In the genomic region with DNA sequence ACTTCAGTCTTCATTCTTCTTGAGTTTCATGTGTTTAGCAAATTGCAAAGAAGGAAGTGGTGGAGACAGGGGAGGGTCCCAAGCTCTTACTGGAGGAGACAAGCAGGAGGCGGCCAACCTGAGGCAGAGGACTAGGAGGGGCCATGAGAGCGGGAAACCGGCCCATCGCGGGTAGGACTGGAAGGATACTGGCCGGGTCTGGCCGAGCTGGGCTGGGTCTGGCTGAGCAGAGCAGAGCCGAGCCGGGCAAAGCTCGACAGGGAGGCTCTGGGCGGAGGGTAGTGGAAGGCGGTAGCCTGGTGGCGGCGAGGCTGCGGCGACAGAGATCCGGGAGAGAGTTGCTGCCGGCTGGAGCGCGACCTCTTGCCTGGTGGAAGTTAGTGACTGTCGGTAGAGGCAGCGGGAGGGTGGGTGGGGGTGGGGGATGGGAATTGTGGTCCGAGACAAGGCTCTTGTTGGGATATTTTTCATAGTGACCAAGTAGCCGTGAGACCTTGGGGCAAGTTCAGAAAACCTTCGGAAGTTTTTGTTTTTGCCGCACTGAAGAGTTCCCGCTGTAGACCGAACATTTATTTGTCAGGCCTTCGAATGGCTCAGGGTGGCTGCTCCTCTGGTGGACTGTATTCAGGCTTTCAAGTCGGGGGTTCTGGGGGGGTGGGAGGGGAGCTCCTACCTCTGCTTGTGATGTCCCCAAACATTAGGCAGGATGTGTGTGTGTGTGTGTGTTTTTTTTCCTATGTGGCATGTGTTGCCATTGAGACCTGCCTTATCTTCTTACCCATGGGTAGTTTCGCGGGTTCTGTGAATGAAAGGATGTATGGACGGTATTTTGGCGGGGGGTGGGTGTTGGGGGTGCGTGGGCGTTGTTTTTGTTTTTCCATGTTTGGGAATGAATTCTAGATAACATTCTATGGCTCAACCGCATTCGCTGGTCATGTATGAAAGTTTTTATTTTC, we compare ENCODE assay signal across 8 mouse cellular contexts. TPM values are rescaled to one million over a fixed set of nuclear protein-coding genes. Genes with fewer than 3 reads are reported as not detected.
DNase-seq lines count a peak whose midpoint lies in the region; ATAC-seq and TF ChIP-seq lines count a peak whose summit lies in the region.

Gene Slc43a3, plus strand, starts transcription at position 106 of the 956 bp plus-strand sequence.

- TF ChIP-seq POLR2A in olfactory bulb, adult 2 months (IDR thresholded peaks at IDR 0.05; ENCODE audit: insufficient read depth, low read depth, low read length), result no peak

- TF ChIP-seq CTCF in layer of hippocampus, adult 2 months (conservative IDR thresholded peaks at IDR 0.05), result no peak
- no peak for TF ChIP-seq CTCF in olfactory bulb, adult 2 months (IDR thresholded peaks at IDR 0.05; ENCODE audit: insufficient read depth, low read depth, low read length)

- DNase-seq in layer of hippocampus, adult 2 months (ENCODE audit: low spot score in 2 of 2), result no peak
- DNase-seq in layer of hippocampus, postnatal 14 days (ENCODE audit: low spot score in 2 of 2), result no peak
- peak; percentile 63 for DNase-seq in embryo, embryonic 11.5 days (ENCODE audit: low read depth, low spot score)
- peak; percentile 91 to 96 for DNase-seq in heart, adult 18-20 months
- DNase-seq in kidney, adult 18-20 months, result peak; percentile 80
- peak; percentile 55 for DNase-seq in urinary bladder, adult 2 months (ENCODE audit: low spot score)

- peaks cover 8% of the 10 kb centered on the region for H3K36me3 ChIP-seq in lung, embryonic 16.5 days (ENCODE audit: control insufficient read depth, insufficient read depth, low read length)

- no peaks in the 10 kb centered on the region for H3K27me3 ChIP-seq in lung, embryonic 16.5 days (ENCODE audit: control insufficient read depth, insufficient read depth, low read depth, low read length)

- H3K4me3 ChIP-seq in layer of hippocampus, adult 2 months, result peak within 1 kb of the TSS; percentile 27
- H3K4me3 ChIP-seq in lung, embryonic 16.5 days (ENCODE audit: low read length), result peak within 1 kb of the TSS; percentile 60
- peak within 1 kb of the TSS; percentile 25; the same call in 1 of the 2 replicates for H3K4me3 ChIP-seq in olfactory bulb, adult 2 months (ENCODE audit: insufficient read depth, low read depth, low read length)

- H3K9me3 ChIP-seq in lung, embryonic 16.5 days (ENCODE audit: control insufficient read depth, low read length), result no peaks in the 10 kb centered on the region

- no peak within 1 kb of the TSS for H3K27ac ChIP-seq in layer of hippocampus, adult 2 months
- H3K27ac ChIP-seq in lung, embryonic 16.5 days (ENCODE audit: low read length), result peak within 1 kb of the TSS; percentile 87
- H3K27ac ChIP-seq in olfactory bulb, adult 2 months (ENCODE audit: insufficient read depth, low read depth, low read length), result no peak within 1 kb of the TSS

- H3K9ac ChIP-seq in lung, embryonic 16.5 days (ENCODE audit: low read length), result peak within 1 kb of the TSS; percentile 69

- WGBS in lung, embryonic 16.5 days, result 5% methylated on average over 38 of the region's 38 CpGs
- WGBS in olfactory bulb, adult 2 months, result 26% methylated on average over 38 of the region's 38 CpGs

- ATAC-seq in lung, embryonic 16.5 days (ENCODE audit: low read depth), result peak; percentile 97

- peaks cover 13% of the 10 kb centered on the region for H3K4me1 ChIP-seq in lung, embryonic 16.5 days (replicated peaks; ENCODE audit: control insufficient read depth, insufficient read depth, low read length)
- peaks cover 5% of the 10 kb centered on the region; the same call in 1 of the 2 replicates for H3K4me1 ChIP-seq in olfactory bulb, adult 2 months (ENCODE audit: control insufficient read depth, insufficient read depth, low read length)

- peak within 1 kb of the TSS; percentile 74 for H3K4me2 ChIP-seq in lung, embryonic 16.5 days (ENCODE audit: low read depth, low read length)

RNA-seq across cellular contexts. Expression of gene Slc43a3, which starts in this region (rescaled TPM):
- under 1 TPM; 0.61 to 0.84 TPM for total RNA-seq in layer of hippocampus, adult 2 months (2021)
- total RNA-seq in layer of hippocampus, postnatal 14 days (2021), result 1 to 10 TPM; 2.4 to 3.3 TPM
- total RNA-seq in heart, adult 18-20 months (2021), result 10 to 100 TPM; 65.4 to 72.8 TPM
- 87.3 and 92.8 TPM in 2 replicates for polyA plus RNA-seq in lung, embryonic 16.5 days (2015; fragmentation: Nextera tagmentation; extraction: Ambion mirVana)
- polyA plus RNA-seq in olfactory bulb, adult 2 months (2012; ENCODE audit: insufficient read depth, insufficient read length, low replicate concordance, missing spikeins), result not detected in 2 replicates
- 116 and 142 TPM in 2 replicates for polyA plus RNA-seq in urinary bladder, adult 2 months (2012; rRNA removed)

Comparison
In these comparisons a context has a peak if more than half of its experiments do, and no peak if none do; other contexts are left out.
1. RNA of gene Slc43a3 (total RNA-seq): 65.4 to 72.8 TPM in heart, adult 18-20 months; 2.4 to 3.3 TPM in layer of hippocampus, postnatal 14 days and 0.61 to 0.84 TPM in layer of hippocampus, adult 2 months; every median in the first group is over 10 times any median in the second.
2. RNA of gene Slc43a3 (polyA plus RNA-seq): 116 to 142 TPM in urinary bladder, adult 2 months and 87.3 to 92.8 TPM in lung, embryonic 16.5 days; not detected in olfactory bulb, adult 2 months; every median in the first group is over 10 times any median in the second.
3. DNase-seq: peak in embryo, embryonic 11.5 days (single experiment), heart, adult 18-20 months (2 of 2), kidney, adult 18-20 months (single experiment) and urinary bladder, adult 2 months (single experiment); none in layer of hippocampus, adult 2 months (0 of 2) and layer of hippocampus, postnatal 14 days (0 of 2).
4. Peak in every context shown above with its lines, with median percentiles within 50 percentile points of each other: H3K4me3 ChIP-seq.